Mouse (Mus musculus) neutrophil, adult 5-6 weeks (primary cell): ENCODE results near the gene Mtfp1. TPM values are rescaled to one million over a fixed set of nuclear protein-coding genes. Genes with fewer than 3 reads are reported as not detected.
"Not testable (repeated sequence)": the region's sequence is repeated elsewhere in the genome, so short reads cannot be mapped to it uniquely, and the experiment has no call there.

Experiments
- ATAC-seq: fragments of 151-379, 151-347 bp; 2 replicates; pipeline ENCODE4 v1.8.0; 2017; ENCODE audit warnings: mild to moderate bottlenecking, moderate TSS enrichment; ENCODE audit not compliant: insufficient number of reproducible peaks, poor library complexity, low FRiP score, severe bottlenecking; ENCODE audit errors: extremely low read depth
- total RNA-seq: library from RNA; stranded (forward); fragments of 200-1000 nt; gene quantifications from 2 replicates; pipeline ENCODE4 v1.2.3, GENCODE M21; 2017

Mtfp1 gene
- 1.8 TPM in 1 of 2 replicates, not detected in the other for total RNA-seq

DNA sequence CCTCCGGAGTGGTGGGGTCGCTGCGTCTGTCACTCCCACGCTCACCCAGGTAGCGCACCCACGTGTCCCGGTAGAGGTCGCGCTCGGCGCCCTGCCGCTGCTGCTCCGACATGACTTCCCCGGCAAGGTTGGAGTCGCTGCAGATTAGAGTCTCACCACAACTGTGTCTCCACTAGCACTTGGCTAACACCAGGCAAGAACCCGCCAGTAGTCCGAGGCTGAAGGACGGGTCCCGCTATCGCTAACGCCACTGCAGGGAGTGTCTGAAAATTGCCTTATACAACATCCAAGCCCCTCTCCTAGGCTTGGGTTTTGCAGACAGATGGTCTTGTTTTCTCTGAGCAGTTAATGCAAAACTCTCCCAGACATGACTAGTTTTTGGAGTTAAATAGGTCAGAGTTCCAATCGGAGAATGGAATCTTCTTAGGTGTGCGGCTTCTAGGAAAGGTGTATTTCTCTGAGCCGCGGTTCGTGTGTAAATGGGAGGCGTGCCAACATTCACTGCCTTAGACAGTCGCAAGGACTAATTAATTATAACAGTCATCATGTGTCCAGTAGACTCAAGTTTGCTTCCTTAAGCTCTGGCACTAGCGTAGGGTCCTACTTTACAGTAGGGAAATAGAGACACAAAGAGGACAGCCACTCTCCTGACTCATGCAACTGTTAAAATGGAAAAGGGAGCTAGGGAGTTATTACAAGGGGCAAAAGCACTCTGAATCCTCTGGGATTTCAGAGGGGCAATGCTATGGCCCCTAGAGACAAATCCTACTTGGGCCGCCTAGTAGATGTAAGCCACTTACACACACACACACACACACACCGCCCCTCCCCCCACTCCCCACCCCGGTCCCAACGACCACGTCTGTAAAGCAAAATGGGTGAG lies at the start of gene Mtfp1:
TSS of gene Mtfp1 (minus strand) at position 275 of the 883 bp plus-strand sequence.
- ATAC-seq: no peak

DNA sequence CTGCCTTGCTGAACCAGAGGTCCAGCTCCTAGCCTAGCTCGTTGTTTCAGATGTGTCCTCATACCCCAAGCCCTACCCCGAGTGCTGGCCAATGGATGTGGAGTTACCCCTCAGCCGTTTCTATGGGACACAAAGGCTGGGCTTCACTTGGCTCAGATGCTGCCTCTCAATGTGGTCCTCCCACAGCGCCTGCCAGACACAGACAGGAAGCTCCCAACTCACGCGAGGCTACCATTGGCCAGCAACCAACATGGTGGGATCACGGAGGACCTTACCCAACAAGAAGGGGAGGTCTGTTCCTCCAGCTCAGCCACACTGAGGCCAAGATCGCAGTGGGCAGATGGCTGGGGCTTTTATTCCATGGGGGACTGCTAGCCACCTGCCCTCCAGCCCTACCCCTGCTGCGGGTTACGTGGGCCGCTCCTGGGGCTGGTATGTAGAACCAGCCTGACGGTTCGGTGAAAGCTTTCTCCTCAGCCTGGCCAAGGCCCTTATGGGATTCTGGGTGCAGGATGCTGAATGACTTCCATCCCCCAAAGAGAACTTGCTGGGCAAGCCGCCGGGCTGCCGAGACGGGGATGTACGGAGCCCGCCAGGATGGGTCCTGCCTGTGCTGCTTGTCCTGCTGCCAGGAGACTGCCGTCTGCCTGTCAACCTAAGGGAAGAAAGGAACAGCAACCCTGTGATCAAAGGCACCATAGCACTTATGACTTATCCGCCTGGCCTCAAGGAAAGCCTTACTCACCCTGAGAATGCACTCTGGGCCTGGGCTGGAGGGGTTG lies 48.2 kb upstream of the Mtfp1 start:
- ATAC-seq: no peak

DNA sequence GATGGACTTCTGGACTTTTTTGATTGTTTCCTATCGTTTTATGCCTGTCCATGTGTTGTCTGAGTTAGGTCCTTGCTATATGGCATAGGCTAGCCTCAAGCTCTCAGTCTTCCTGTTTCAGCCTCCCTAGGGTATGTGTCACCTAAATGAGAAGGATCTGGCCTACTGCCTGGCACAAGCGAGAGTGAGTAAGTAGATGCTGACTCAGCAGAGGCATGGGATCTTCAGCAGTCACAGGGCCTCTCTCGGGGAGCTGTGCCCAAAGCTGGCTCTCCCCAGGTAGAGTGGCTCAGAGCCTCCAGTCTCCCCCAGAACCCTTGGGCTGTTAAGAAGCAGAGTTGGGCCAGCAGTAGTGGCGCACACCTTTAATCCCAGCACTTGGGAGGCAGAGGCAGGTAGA lies 47.1 kb upstream of the Mtfp1 start:
- no peak for ATAC-seq

DNA sequence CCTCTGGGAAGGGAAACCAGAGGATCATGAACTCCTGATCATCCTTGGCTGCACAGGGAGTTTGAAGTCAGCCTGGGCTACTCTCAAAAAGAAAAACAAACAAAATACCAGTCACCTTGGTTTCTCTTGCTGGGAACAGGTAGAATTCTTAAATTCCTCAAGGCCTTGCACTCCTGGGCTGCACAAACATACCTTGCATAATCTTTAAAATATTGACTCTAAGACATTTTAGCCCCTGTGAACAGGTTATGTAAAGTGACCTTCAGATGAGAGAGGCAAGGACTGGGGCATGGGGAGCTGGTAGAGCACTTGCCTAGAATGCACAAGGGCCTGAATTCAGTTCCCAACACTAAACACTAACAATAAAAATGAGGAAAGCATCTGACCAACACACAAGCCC lies 46.3 kb upstream of the Mtfp1 start:
- ATAC-seq: no peak

DNA sequence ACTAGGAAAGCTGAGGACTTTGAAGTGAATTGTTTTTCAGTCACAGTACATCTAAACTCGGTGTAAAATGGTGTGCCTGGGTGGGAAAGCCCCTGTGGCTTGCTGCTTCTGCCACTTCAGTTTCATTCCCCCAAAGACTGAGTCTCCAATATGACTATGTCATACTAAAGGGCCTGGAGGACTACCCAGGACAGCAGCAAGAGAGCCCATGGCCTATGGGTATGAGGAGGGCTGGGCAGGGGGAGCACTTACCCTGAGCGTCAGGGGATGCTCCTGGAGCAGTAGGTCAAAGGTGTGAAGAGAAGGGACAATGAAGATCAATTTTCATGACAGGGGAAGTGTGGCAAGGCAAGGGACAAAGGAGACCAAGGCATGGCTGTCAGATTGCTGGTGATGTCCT lies 43.7 kb upstream of the Mtfp1 start:
- no peak for ATAC-seq

DNA sequence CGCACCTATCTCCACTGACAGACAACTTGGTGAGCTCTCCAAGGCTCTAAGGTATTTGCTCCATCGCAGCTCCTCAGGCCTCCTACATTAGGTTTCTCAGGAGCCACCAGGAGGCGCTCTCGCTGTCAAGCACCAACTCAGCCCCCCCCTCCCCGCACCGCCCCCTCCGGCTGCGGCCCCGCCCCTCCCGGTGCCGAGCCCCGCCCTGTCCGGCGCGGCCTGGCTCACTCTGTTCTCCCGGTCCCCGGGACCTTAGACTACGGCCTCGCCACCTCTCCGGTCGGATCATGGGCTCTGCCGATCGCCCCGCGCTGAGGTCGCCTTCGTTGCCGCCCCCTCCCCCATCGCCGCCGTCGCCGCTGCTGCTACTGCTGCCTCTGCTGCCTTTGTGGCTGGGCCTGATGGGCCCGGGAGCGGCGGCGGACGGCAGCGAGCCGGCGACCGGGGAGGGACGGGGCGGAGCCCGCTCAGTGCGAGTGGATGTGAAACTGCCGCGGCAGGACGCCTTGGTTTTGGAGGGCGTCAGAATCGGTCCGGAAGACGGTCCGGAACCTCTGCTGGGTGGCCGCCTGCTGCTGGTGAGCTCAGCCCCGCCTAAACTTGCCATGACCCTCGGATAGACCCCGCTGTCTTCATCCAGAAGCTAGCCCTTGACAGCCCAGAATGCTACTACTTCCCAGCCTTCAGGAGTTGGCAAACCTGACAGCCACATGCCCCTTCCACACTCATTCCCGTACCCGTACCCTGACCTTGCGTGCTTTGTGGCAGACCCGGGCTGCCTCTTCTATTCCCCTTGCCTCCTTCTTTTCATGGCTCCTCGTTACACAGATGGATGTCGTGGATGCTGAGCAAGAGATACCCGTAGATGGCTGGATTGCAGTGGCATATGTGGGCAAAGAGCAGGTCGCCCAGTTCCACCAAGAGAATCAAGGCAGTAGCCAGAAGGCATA lies 40.0 kb upstream of the Mtfp1 start, which contains the start of gene Rnf215:
TSS of gene Rnf215 (plus strand) at position 217 of the 950 bp plus-strand sequence.
- peak; percentile 82 for ATAC-seq

DNA sequence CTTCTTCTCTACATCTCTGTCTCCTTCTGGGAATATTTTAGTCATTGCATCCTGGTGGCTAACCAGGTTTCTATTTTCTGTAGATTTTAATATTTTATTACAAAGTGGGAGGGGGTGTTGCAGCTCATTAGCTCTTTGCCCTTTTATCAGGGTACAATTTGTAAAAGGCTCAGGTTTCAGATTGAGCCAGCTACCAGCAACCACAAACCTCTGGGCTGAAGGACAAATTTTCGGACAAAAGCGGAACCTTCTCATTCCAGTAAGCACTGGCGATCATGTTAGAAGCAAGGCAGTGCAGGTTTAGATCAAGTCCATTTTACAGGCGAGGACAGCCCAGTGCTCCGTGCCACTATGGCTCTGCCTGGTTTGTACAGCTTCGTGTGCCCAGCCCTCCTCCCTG lies 39.2 kb upstream of the Mtfp1 start:
- ATAC-seq: no peak

DNA sequence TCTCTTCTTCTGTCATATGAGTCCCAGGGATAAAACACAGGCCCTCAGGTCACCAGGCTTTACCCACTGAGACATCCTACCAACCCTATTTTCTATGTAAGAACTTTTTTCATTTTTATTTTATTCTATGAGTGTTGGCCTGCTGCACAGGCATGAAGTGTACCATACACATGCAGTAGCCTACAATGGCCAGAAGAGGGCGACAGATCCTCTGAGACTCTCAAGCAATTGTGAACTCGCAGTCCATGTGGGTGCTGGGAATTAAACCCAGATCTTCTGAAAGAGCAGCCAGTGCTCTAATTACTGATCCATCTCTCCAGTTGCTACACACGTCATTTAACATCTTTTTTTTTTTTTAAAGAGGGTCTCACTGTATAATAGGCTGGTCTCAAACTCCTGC lies 38.2 kb upstream of the Mtfp1 start:
- no peak for ATAC-seq

DNA sequence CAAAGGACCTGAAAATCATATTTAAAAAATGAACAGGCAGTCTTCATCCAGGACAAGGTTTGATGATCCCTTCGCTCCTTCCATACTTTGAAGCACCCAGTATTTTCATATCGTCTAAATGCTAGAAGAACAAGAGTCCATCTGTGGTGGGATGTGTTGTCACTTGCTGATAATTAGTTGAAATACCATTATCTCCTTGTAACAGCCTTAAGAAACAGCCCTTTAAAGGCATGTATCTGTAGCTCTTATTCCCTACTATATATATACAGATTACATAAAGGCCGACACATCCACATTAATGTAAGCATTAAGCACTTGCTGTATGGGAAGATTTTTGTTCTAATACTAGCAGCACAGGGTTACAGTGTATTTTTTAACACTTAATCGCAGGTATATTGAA lies 33.2 kb upstream of the Mtfp1 start:
- ATAC-seq: not testable (repeated sequence)

DNA sequence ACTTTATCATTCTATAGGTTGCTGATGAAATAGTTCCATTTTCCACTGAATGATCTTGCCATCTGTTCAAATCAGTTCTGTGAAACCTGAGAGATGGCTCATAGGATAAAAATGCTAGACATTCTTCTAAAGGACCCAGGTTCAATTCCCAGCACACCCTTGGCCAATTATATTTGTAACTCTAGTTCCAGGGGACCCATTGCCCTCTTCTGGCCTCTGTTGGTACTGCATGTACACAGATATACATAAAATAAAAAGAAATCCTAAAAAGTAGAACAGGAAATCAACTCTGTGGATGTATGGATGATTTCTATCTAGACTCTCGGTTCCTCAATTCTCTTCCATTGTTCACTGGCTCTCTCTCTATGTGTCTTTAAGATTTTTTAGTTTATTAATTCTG lies 31.8 kb upstream of the Mtfp1 start:
- no peak for ATAC-seq

DNA sequence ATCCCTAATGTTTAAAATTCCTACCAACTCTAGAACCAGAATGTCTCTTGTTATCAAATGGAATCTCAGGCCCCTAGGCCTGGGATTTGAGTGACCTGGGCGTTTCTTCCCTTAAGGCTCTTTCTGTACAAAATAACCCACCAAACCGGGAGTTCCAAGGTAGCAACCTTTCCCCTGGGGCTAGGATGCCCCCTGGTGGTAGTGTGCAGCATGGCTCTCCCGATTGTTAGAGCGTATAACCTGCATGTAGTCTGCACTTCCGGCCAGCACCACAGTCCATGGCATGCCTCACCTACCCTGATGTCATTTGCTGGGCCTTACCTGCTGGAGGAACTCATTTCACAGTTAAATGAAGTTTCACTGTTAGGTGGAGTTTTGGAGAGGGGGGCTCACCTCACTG lies 28.7 kb upstream of the Mtfp1 start:
- ATAC-seq: peak; percentile 29; the same call in 1 of the 2 replicates

DNA sequence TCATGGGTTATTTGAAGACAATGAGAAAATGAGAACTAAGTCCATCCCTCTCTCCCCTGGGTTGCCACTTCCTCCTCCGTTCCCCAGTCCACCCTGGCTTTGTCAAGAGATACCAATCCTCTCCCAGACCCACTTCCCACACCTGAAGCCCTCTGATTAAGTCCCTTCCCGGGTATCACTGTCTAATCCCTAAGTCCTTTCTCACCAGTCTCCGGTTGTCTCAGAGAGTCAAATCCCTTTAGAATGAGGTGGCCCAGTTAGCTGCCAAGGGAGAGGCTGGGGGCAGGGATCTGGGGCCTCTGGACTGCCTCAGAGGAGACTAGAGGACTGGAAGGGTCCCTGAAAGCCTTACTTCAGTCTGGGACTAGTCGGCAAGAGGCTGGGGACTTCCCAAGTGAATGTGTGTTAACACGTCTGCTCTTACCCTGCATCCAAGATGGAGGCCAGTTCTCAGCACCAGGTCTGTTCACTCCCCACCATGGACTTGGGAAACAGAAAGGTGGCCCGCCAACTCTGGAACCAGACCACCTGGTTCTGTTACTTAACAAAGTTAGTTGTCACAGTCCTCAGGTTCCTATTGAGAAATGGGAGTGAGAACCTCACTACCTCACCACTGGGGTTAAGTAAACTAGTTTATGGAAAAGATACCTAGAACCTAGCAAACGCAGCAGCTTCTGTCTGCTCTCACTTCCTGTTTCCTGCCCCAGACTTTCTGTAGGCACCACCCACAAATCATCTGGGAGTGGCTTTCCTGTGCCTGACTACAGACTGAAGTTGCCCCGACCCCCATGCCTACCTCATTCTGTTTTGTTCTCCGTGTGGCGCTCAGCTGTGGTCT lies 27.7 kb upstream of the Mtfp1 start, which contains the start of gene Sec14l2:
TSS of gene Sec14l2 (minus strand) at position 674 of the 838 bp plus-strand sequence.
- peak; percentile 60 for ATAC-seq

DNA sequence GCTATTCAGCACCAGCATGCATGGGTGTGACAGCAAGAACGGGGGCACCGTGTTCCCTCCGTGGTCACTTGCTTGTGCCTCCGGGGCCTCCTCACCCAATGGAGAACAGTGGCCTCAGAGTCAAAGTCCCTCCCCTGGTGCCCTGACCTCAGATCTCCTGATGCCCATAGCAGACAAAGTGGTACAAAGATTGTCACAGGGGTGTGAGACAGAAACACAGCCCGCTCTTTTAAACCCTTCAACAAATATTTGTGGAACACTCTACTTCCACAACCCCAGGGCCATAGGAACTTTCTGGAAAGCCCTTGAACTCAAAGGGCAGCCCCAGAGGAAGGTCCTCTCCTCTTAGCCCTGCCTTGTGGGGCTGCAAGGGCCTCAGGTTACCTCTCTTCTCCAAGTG lies 27.0 kb upstream of the Mtfp1 start:
- ATAC-seq: no peak

DNA sequence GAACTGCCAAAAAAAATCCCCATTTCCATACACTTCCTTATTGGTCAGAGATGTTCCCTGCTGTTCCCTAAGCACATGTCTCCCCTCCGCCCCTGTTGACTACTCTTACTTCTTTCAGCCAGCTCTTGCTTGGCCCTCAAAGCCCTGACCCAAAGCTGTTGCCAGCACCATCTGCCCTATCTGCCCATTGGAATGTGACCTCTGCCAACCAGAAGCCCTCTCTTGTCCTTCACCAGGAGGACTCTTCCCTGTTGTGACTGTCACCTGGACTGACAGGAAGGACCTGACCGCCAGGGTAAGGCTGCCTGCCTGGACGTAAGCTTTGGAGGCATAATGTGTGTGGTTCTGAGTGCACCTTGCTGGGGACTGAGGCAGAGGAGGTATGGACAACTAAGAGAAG lies 26.4 kb upstream of the Mtfp1 start:
- ATAC-seq: no peak

DNA sequence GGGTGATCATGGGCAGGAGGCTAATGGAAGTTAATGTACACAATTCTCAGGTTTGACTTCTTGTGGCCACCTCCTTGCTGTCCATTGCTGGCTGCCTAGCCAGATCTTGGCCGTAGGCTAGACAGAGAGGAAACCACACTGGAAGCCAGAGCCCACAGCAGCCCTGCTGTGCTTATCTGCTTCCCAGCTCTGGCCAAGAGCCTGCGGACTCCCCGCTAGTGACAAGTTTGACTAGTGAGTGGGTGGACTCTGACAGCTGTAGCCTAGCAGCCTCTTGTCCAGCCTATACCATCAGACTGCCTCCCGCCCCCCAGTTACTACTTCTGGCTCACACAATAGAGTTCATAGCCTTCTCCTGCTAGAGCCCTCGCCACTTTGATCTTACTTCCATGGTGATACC lies 24.4 kb upstream of the Mtfp1 start:
- ATAC-seq: no peak

DNA sequence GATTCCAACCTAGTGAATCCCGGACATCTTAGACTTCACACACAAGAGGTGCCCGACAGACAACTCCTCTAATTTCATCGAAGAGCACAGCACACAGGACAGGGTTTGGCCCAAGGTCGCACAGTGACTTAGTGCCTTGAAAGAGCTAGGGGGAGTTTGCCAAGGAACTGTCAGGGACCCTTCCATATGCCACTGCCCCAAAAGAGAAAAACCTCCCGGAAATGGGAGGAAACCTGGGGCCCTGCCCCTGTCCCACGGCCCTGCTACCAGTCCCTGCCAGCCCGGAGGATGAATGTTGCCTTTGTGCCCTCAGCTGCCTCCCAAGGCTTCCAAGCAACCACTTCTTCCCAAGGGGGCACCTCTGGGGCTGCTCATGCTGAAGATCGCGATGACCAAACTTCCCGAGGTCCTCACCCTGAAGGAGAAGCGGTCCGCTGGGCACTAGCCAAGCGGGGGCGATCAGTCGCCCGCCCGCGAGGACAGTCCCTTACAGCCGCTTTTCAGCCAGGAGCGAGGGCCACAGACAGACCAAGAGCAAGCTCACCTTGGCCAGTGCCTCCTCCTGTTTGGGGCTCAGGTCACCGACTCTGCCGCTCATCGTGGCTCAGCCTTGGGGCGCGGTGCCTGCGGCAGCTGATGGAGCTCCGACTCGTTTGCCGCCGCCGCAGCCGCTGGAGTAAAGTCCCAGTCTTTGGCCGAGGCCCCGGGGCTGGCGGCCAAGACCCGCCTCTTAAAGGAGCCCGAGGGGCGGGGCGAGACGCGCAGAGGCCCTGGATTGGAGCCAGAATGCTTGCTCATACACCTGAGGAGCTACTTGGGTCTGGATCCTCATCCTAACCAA lies 23.1 kb upstream of the Mtfp1 start:
- no peak; the same call in 1 of the 2 replicates for ATAC-seq

DNA sequence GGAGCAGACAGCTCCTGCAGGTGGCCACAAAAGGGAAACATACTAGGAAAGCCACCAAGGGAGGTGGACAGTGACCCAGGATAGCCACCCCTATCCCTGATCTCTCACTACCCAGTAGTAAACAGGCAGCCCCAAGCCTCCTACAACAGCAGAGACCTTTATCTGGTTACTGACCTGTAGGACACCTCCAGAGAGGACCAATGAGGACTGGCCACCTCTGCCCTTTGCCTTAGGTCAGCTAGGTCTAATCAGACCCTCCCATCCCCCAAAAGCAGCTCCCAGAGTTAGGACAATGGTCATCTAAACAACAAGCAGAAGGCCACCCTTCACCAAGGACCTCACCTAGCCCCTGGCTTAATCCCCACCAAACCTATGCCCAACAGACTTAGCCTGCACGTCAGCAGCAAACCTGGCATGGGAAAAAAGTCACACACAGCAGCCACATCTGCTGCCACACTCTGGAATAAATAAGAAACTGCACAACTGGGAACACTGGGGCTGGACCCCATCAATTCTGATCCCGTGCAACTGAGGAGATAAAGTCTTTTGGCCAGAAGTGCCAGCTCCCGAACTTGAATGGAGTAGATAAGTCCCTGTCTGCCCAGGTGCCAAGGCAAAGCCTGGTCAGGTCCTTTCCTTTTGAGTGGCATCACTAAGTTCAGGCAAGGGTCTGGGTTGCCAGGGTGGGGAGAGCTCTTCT lies 22.3 kb upstream of the Mtfp1 start:
- ATAC-seq: no peak
